Mouse (Mus musculus) hindbrain, postnatal 0 days (tissue): Measurements from ENCODE around the gene Spcs2. TPM values are rescaled to one million over a fixed set of nuclear protein-coding genes. Genes with fewer than 3 reads are reported as not detected.
A peak's percentile ranks its signal among the peaks of the same experiment; 100 is the strongest.

Source experiments
- ATAC-seq: fragments of 200-750 bp; cut with Nextera tagmentation; 2 replicates; pipeline ENCODE4 v1.8.0; 2017; ENCODE audit warnings: mild to moderate bottlenecking, moderate TSS enrichment, moderate library complexity
- DNase-seq: peaks from one replicate; pipeline ENCODE4 v3.0.0-alpha.2; 2015; ENCODE audit warnings: low spot score
- H3K27ac ChIP-seq: fragments of 300-500 bp; sonication (generic); 2 replicates; pipeline ENCODE4 v1.5.1; 2014; ENCODE audit warnings: mild to moderate bottlenecking
- H3K27me3 ChIP-seq: fragments of 300-500 bp; sonication (generic); 2 replicates; pipeline ENCODE4 v1.6.1; 2014; ENCODE audit warnings: low read length, mixed read lengths; ENCODE audit not compliant: insufficient read depth
- H3K36me3 ChIP-seq: fragments of 300-500 bp; sonication (generic); 2 replicates; pipeline ENCODE4 v1.6.1; 2014; ENCODE audit warnings: low read length, mixed read lengths; ENCODE audit not compliant: insufficient read depth
- H3K4me1 ChIP-seq: fragments of 300-500 bp; sonication (generic); 2 replicates; pipeline ENCODE4 v1.6.1; 2014; ENCODE audit warnings: antibody characterized with exemption, low read length, mixed read lengths; ENCODE audit not compliant: insufficient read depth
- H3K4me2 ChIP-seq: fragments of 300-500 bp; sonication (generic); 2 replicates; pipeline ENCODE4 v1.6.1; 2014; ENCODE audit warnings: low read depth, mild to moderate bottlenecking, low read length, moderate library complexity, mixed read lengths
- H3K4me3 ChIP-seq: fragments of 300-500 bp; sonication (generic); 2 replicates; pipeline ENCODE4 v1.5.1; 2014; ENCODE audit warnings: low read length
- H3K9ac ChIP-seq: fragments of 300-500 bp; sonication (generic); replicated peaks from 2 replicates; pipeline ENCODE4 v1.6.1; 2014; ENCODE audit warnings: mild to moderate bottlenecking, low read length, moderate library complexity, mixed read lengths
- H3K9me3 ChIP-seq: fragments of 300-500 bp; sonication (generic); 2 replicates; pipeline ENCODE4 v1.6.1; 2016; ENCODE audit warnings: low read length, mixed read lengths
- CTCF ChIP-seq: IDR thresholded peaks from 2 replicates; pipeline ENCODE4 v1.5.1; 2016; ENCODE audit warnings: antibody characterized with exemption, control low read depth, low read depth
- WGBS: fragments of 180-500 bp; shearing (Covaris S2); extraction: QIAGEN DNeasy Blood & Tissue Kit; methylation state at CpG from one replicate; pipeline ENCODE4 v1.1.7; 2014; 5-methylcytosine and 5-hydroxymethylcytosine counted together
- polyA plus RNA-seq: library from polyadenylated mRNA; unstranded; fragments of >200 nt; fragmentation: Nextera tagmentation; extraction: Ambion mirVana; gene quantifications from 2 replicates; pipeline ENCODE4 v1.2.1, GENCODE M21; 2015
- total RNA-seq: library from RNA; depleted of rRNA; stranded (reverse); fragments of >200 nt; gene quantifications from 2 replicates; pipeline ENCODE4 v1.2.3, GENCODE M21; 2014

Gene Spcs2
- total and polyA plus RNA-seq, 2 experiments from 2014 or later: 111 to 258 TPM

- Histone ChIP-seq H3K4me3 (no peak overlapping the region), H3K4me2 (no peak overlapping the region), H3K27me3 (no peaks in the 10 kb centered on the region), H3K9ac (no peak overlapping the region), H3K36me3 (no peaks in the 10 kb centered on the region), H3K9me3 (no peaks in the 10 kb centered on the region), H3K4me1 (no peaks in the 10 kb centered on the region), H3K27ac (no peak overlapping the region)
- no peak for ATAC-seq
- DNase-seq: no peak
- TF ChIP-seq CTCF: no peak
- 52% methylated on average over 3 of the region's 3 CpGs for WGBS
These were observed 2.0 kb upstream of the Spcs2 start for GRCm38 (mm10) chr7:99865219-99865618.

GRCm38 (mm10) chr7:99864241-99865028 is 1.2 kb upstream of the Spcs2 start:
- no peaks in the 10 kb centered on the region for H3K4me1 ChIP-seq
- H3K27me3 ChIP-seq: no peaks in the 10 kb centered on the region
- peak; percentile 49 for DNase-seq
- H3K36me3 ChIP-seq: no peaks in the 10 kb centered on the region
- H3K4me3 ChIP-seq: no peak overlapping the region
- H3K27ac ChIP-seq: no peak overlapping the region
- 25% methylated on average over 10 of the region's 11 CpGs for WGBS
- H3K9ac ChIP-seq: no peak overlapping the region
- no peak for ATAC-seq
- H3K9me3 ChIP-seq: no peaks in the 10 kb centered on the region
- H3K4me2 ChIP-seq: no peak overlapping the region
- no peak for TF ChIP-seq CTCF

- under 1% methylated on average over 42 of the region's 42 CpGs for WGBS
- no peak for TF ChIP-seq CTCF
- Histone ChIP-seq H3K4me2 (peak within 1 kb of the TSS; percentile 82), H3K27me3 (no peaks in the 10 kb centered on the region), H3K27ac (peak within 1 kb of the TSS; percentile 86), H3K4me1 (peaks cover 8% of the 10 kb centered on the region), H3K9me3 (no peaks in the 10 kb centered on the region), H3K9ac (peak within 1 kb of the TSS; percentile 82), H3K36me3 (peaks cover 2% of the 10 kb centered on the region; the same call in 1 of the 2 replicates), H3K4me3 (peak within 1 kb of the TSS; percentile 88)
- peak; percentile 99 for DNase-seq
- peak; percentile 99 for ATAC-seq
These were observed 4.3 kb downstream of the Spcs2 start, which contains the start of gene Xrra1 for GRCm38 (mm10) chr7:99858813-99859585. Gene Xrra1 (plus strand): TSS chr7:99859116.

- Histone ChIP-seq H3K36me3 (peaks cover 9% of the 10 kb centered on the region; the same call in 1 of the 2 replicates), H3K27me3 (no peaks in the 10 kb centered on the region), H3K9ac (peak overlapping the region; percentile 82), H3K27ac (peak overlapping the region; percentile 86), H3K4me3 (peak overlapping the region; percentile 88), H3K4me2 (peak overlapping the region; percentile 82), H3K4me1 (peaks cover 8% of the 10 kb centered on the region), H3K9me3 (no peaks in the 10 kb centered on the region)
- ATAC-seq: peak; percentile 65
- WGBS: 1% methylated on average over 19 of the region's 19 CpGs
- TF ChIP-seq CTCF: no peak
- no peak for DNase-seq
These were observed 5.0 kb downstream of the Spcs2 start for GRCm38 (mm10) chr7:99858175-99858812.

- no peak for ATAC-seq
- no peak for TF ChIP-seq CTCF
- no peak for DNase-seq
- no peak overlapping the region for H3K4me3 ChIP-seq
- H3K36me3 ChIP-seq: peaks cover 9% of the 10 kb centered on the region; the same call in 1 of the 2 replicates
- H3K27ac ChIP-seq: no peak overlapping the region
- 90% methylated on average over 14 of the region's 14 CpGs for WGBS
- H3K4me2 ChIP-seq: no peak overlapping the region
- no peaks in the 10 kb centered on the region for H3K9me3 ChIP-seq
- H3K9ac ChIP-seq: no peak overlapping the region
- H3K27me3 ChIP-seq: no peaks in the 10 kb centered on the region
- H3K4me1 ChIP-seq: peaks cover 8% of the 10 kb centered on the region
These were observed 6.9 kb downstream of the Spcs2 start for GRCm38 (mm10) chr7:99856266-99856861.

- H3K9me3 ChIP-seq: no peaks in the 10 kb centered on the region
- 92% methylated on average over 4 of the region's 4 CpGs for WGBS
- TF ChIP-seq CTCF: peak; percentile 49
These were observed 9.0 kb downstream of the Spcs2 start for GRCm38 (mm10) chr7:99854311-99854710.

More at GRCm38 (mm10) chr7:99854311-99854710, 9.0 kb downstream of the Spcs2 start:
- H3K27me3 ChIP-seq: no peaks in the 10 kb centered on the region
- peaks cover 9% of the 10 kb centered on the region; the same call in 1 of the 2 replicates for H3K36me3 ChIP-seq
- no peak overlapping the region for H3K9ac ChIP-seq
- H3K4me2 ChIP-seq: no peak overlapping the region
- H3K27ac ChIP-seq: no peak overlapping the region
- DNase-seq: no peak
- no peak for ATAC-seq
- H3K4me1 ChIP-seq: peaks cover 10% of the 10 kb centered on the region
- H3K4me3 ChIP-seq: no peak overlapping the region
